Mouse (Mus musculus) forebrain, embryonic 15.5 days (tissue): ENCODE results near the gene Mrpl34. TPM values are rescaled to one million over a fixed set of nuclear protein-coding genes. Genes with fewer than 3 reads are reported as not detected.
"Not testable (repeated sequence)": the region's sequence is repeated elsewhere in the genome, so short reads cannot be mapped to it uniquely, and the experiment has no call there.

Experiments used
- ATAC-seq: fragments of 200-750 bp; cut with Nextera tagmentation; replicated peaks from 2 replicates; pipeline ENCODE4 v1.8.0; 2017; ENCODE audit warnings: mild to moderate bottlenecking, moderate TSS enrichment, moderate library complexity
- H3K27ac ChIP-seq: fragments of 300-500 bp; sonication (generic); replicated peaks from 2 replicates; pipeline ENCODE4 v1.5.1; 2015; ENCODE audit warnings: mild to moderate bottlenecking, inconsistent platforms
- H3K27me3 ChIP-seq: fragments of 300-500 bp; sonication (generic); 2 replicates; pipeline ENCODE4 v1.6.1; 2015; ENCODE audit warnings: inconsistent platforms
- H3K36me3 ChIP-seq: fragments of 300-500 bp; sonication (generic); 2 replicates; pipeline ENCODE4 v1.6.1; 2015; ENCODE audit warnings: mild to moderate bottlenecking, inconsistent platforms
- H3K4me1 ChIP-seq: fragments of 300-500 bp; sonication (generic); 2 replicates; pipeline ENCODE4 v1.6.1; 2015; ENCODE audit warnings: inconsistent platforms
- H3K4me2 ChIP-seq: fragments of 300-500 bp; sonication (generic); replicated peaks from 2 replicates; pipeline ENCODE4 v1.6.1; 2015; ENCODE audit warnings: mild to moderate bottlenecking, inconsistent platforms
- H3K4me3 ChIP-seq: fragments of 300-500 bp; sonication (generic); 2 replicates; pipeline ENCODE4 v1.5.1; 2015; ENCODE audit warnings: mild to moderate bottlenecking, inconsistent platforms
- H3K9ac ChIP-seq: fragments of 300-500 bp; sonication (generic); replicated peaks from 2 replicates; pipeline ENCODE4 v1.6.1; 2015; ENCODE audit warnings: mild to moderate bottlenecking, inconsistent platforms
- H3K9me3 ChIP-seq: fragments of 300-500 bp; sonication (generic); 2 replicates; pipeline ENCODE4 v1.6.1; 2016; ENCODE audit warnings: inconsistent platforms
- WGBS: fragments of 180-500 bp; shearing (Covaris S2); methylation state at CpG from one replicate; pipeline ENCODE4 v1.1.7; 2015; ENCODE audit warnings: mixed read lengths; 5-methylcytosine and 5-hydroxymethylcytosine counted together
- polyA plus RNA-seq: library from polyadenylated mRNA; unstranded; fragments of >200 nt; fragmentation: Nextera tagmentation; extraction: Ambion mirVana; gene quantifications from 2 replicates; pipeline ENCODE4 v1.2.1, GENCODE M21; 2015

Gene Mrpl34
- 189 and 199 TPM in 2 replicates for polyA plus RNA-seq

DNA sequence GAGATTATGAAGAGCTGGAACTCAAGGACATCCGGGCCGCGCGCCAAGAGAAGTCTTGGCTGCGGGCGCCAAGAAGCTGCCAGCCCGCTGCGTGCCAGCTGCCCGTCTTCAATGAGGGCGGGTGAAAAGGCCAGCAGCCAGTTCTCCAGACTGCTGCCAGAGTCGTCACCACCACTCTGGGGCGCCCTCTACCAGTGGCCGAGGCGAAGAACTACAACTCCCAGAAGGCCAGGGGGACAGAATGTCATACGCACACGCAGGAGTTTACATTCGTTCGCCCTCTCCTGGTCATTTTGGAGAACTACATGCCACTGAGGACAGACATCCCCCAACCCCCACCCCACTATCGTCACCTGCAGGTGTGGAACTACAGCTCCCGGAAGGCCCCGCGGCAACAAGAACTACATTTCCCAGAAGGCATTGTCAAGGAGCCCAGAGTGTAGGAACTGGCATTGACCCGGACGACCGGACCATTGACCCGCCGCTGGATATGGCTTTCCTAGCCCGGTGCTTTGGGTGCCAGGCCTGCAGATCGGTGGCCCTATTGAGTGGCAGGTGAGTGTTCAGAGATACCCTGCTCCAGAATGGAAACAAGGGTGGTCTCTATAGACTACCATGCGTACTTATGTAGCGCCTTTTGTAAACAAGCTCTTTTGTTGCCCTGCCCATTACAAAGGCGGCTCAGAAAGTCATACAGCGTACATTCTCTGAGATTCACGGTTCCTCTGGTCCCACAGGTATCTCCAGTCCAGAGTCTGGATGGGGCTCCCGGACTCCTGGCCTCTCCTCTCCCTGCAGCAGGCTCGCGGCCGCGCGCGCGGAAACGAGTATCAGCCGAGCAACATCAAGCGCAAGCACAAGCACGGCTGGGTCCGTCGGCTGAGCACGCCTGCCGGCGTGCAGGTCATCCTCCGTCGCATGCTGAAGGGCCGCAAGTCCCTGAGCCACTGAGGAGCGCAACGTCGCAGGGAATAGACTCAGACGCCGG lies at the start of gene Mrpl34:
TSS of gene Mrpl34 (plus strand) at position 447 of the 988 bp plus-strand sequence.
- Histone ChIP-seq H3K36me3 (peaks cover 10% of the 10 kb centered on the region; the same call in 1 of the 2 replicates), H3K4me3 (peak within 1 kb of the TSS; percentile 80), H3K4me2 (peak within 1 kb of the TSS; percentile 80), H3K27me3 (no peaks in the 10 kb centered on the region), H3K4me1 (peaks cover 55% of the 10 kb centered on the region), H3K9ac (peak within 1 kb of the TSS; percentile 86), H3K9me3 (no peaks in the 10 kb centered on the region), H3K27ac (peak within 1 kb of the TSS; percentile 79)
- peak; percentile 64 for ATAC-seq
- under 1% methylated on average over 59 of the region's 59 CpGs for WGBS

DNA sequence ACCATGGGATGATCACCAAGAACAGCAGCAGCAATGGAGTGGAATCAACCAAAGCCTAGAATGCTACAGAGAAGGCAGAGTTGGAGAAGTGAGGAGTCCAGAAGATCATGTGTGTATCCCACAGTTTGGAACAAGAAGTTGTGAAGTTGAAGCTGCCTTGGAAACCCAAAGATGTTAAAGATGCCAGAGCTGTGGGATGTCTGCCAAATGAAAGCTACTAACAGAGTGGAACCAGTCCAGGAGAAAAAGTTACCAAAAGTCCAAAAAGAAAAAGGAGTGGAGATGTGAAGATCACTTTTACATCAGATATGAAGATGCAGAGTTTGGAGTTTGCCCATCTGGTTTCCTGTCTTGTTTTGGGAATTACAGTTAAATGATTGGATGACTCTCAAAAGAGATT lies 42.6 kb upstream of the Mrpl34 start:
- no peak for ATAC-seq
- H3K4me1 ChIP-seq, result no peaks in the 10 kb centered on the region
- H3K27me3 ChIP-seq, result no peaks in the 10 kb centered on the region

DNA sequence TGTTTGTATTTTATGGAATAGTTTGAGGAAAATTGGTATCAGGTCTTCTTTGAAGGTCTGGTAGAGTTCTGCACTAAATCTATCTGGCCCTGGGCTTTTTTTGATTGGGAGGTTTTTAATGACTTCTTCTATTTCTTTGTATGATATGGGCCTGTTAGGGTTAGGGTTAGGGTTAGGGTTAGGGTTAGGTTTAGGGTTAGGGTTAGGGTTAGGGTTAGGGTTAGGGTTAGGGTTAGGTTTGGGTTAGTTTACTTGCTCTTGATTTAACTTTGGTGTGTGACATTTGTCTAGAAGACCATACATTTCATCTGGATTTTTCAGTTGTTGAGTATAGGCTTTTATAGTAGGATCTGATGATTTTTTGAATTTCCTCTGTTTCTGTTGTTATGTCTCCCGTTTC lies 31.8 kb upstream of the Mrpl34 start:
- H3K4me2 ChIP-seq, H3K9ac ChIP-seq, H3K36me3 ChIP-seq, H3K4me1 ChIP-seq, H3K4me3 ChIP-seq, H3K27me3 ChIP-seq, H3K9me3 ChIP-seq, H3K27ac ChIP-seq, ATAC-seq: not testable (repeated sequence)
- WGBS, result 81% methylated on average over 1 of the region's 1 CpGs

More for the DNA sequence above, 42.6 kb upstream of the Mrpl34 start:
- H3K36me3 ChIP-seq, result no peaks in the 10 kb centered on the region
- no peak overlapping the region for H3K27ac ChIP-seq
- H3K4me2 ChIP-seq, result no peak overlapping the region
- no peaks in the 10 kb centered on the region for H3K9me3 ChIP-seq
- no peak overlapping the region for H3K9ac ChIP-seq
- H3K4me3 ChIP-seq, result no peak overlapping the region

- Histone ChIP-seq H3K4me2 (no peak overlapping the region), H3K9me3 (no peaks in the 10 kb centered on the region), H3K9ac (no peak overlapping the region), H3K27me3 (peaks cover 3% of the 10 kb centered on the region; the same call in 1 of the 2 replicates), H3K4me3 (no peak overlapping the region), H3K27ac (no peak overlapping the region), H3K36me3 (no peaks in the 10 kb centered on the region), H3K4me1 (no peaks in the 10 kb centered on the region)
- WGBS, result 57% methylated on average over 3 of the region's 3 CpGs
- no peak for ATAC-seq
Observed at GRCm38 (mm10) chr8:71437041-71437440, 27.7 kb upstream of the Mrpl34 start.

GRCm38 (mm10) chr8:71441404-71441803 lies 23.4 kb upstream of the Mrpl34 start:
- no peak overlapping the region for H3K4me3 ChIP-seq
- no peaks in the 10 kb centered on the region for H3K36me3 ChIP-seq
- WGBS, result under 1% methylated on average over 7 of the region's 7 CpGs
- no peak overlapping the region for H3K27ac ChIP-seq
- no peak for ATAC-seq
- H3K9ac ChIP-seq, result no peak overlapping the region
- H3K4me1 ChIP-seq, result no peaks in the 10 kb centered on the region
- no peak overlapping the region for H3K4me2 ChIP-seq
- H3K27me3 ChIP-seq, result peaks cover 7% of the 10 kb centered on the region; the same call in 1 of the 2 replicates
- H3K9me3 ChIP-seq, result no peaks in the 10 kb centered on the region

GRCm38 (mm10) chr8:71445096-71445495 lies 19.7 kb upstream of the Mrpl34 start:
- H3K4me2 ChIP-seq, result no peak overlapping the region
- H3K4me1 ChIP-seq, result no peaks in the 10 kb centered on the region
- no peaks in the 10 kb centered on the region for H3K36me3 ChIP-seq
- H3K9ac ChIP-seq, result no peak overlapping the region
- no peaks in the 10 kb centered on the region for H3K9me3 ChIP-seq
- no peak overlapping the region for H3K4me3 ChIP-seq
- no peak for ATAC-seq
- peaks cover 7% of the 10 kb centered on the region; the same call in 1 of the 2 replicates for H3K27me3 ChIP-seq
- H3K27ac ChIP-seq, result no peak overlapping the region
- WGBS, result 83% methylated on average over 7 of the region's 7 CpGs

DNA sequence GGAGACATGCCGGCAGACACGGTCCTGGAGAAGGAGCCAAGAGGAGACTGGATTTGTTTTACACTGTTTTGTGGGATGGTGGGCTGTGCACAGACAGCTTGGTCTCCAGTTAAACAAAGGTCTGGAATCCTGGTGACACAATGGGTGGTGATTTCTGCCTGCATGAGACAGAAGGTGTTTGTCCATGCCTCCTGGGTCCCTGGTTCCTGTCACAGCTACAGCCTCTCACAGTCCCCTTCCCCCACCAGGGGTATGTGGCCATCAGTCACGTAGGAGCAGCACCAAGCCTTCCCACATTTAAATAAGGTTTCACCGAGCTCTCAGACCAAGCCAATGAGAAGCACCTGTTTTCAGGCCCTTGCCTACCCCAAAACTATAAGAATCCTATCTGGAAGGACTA lies 13.4 kb upstream of the Mrpl34 start:
- Histone ChIP-seq H3K4me2 (no peak overlapping the region), H3K27ac (no peak overlapping the region), H3K27me3 (no peaks in the 10 kb centered on the region), H3K9ac (no peak overlapping the region), H3K4me1 (no peaks in the 10 kb centered on the region), H3K4me3 (no peak overlapping the region), H3K9me3 (no peaks in the 10 kb centered on the region), H3K36me3 (no peaks in the 10 kb centered on the region)
- WGBS, result 64% methylated on average over 4 of the region's 4 CpGs
- no peak for ATAC-seq

DNA sequence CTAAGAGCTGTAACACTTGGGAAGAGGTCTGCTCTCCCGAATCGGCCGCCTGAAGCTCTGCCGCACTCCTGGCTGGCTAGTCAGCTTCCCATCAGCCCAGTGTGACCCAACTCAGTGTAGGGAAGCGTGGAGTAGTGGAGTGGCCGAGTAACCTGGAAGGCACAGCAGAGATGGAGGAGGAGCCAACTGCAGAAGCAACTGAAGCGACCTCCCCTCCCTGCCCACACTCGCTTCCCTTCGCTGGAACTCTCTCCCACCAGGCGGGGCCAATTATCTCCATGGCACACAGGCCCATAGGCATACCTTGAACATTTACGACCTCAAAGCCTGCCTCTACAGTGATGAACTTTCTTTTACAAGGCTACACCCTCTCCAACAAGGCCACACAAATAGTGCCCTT lies 13.0 kb upstream of the Mrpl34 start:
- no peaks in the 10 kb centered on the region for H3K9me3 ChIP-seq
- no peaks in the 10 kb centered on the region for H3K4me1 ChIP-seq
- no peak overlapping the region for H3K9ac ChIP-seq
- no peak overlapping the region for H3K27ac ChIP-seq
- ATAC-seq, result no peak
- H3K36me3 ChIP-seq, result 0 out of 2 replicates have a peak, but pooled peaks cover 1% of the 10 kb centered on the region
- no peak overlapping the region for H3K4me3 ChIP-seq
- H3K4me2 ChIP-seq, result no peak overlapping the region
- no peaks in the 10 kb centered on the region for H3K27me3 ChIP-seq
- 53% methylated on average over 11 of the region's 11 CpGs for WGBS

DNA sequence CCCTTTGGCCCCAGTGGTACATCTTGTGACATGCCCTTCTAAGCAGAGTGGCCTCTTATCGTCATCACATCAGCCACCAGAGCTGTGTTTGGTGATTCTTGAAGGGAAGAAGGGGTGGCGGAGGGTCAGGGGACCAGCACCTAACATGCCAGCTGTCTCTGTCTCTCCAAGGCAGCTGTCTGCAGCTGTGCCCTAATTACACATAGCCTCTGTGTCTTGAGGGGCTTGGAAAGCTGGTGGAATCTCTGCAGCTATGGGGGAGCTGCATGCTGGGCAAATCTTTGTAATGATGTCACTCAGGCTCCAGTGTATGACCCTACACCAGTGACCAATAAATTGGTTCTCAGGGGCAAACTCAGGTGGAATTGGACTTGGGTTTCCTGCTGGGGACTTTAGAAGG lies 12.1 kb upstream of the Mrpl34 start:
- 0 out of 2 replicates have a peak, but pooled peaks cover 2% of the 10 kb centered on the region for H3K36me3 ChIP-seq
- no peaks in the 10 kb centered on the region for H3K9me3 ChIP-seq
- H3K27ac ChIP-seq, result no peak overlapping the region
- H3K27me3 ChIP-seq, result no peaks in the 10 kb centered on the region
- no peak for ATAC-seq
- H3K9ac ChIP-seq, result no peak overlapping the region
- no peak overlapping the region for H3K4me2 ChIP-seq
- 84% methylated on average over 2 of the region's 2 CpGs for WGBS
- no peaks in the 10 kb centered on the region for H3K4me1 ChIP-seq
- H3K4me3 ChIP-seq, result no peak overlapping the region

GRCm38 (mm10) chr8:71454668-71455067 lies 10.1 kb upstream of the Mrpl34 start:
- Histone ChIP-seq H3K36me3 (peaks cover 20% of the 10 kb centered on the region), H3K4me1 (peaks cover 2% of the 10 kb centered on the region; the same call in 1 of the 2 replicates), H3K9me3 (no peaks in the 10 kb centered on the region), H3K27me3 (no peaks in the 10 kb centered on the region), H3K27ac (no peak overlapping the region), H3K4me2 (no peak overlapping the region), H3K4me3 (no peak overlapping the region), H3K9ac (no peak overlapping the region)
- WGBS, result 91% methylated on average over 8 of the region's 8 CpGs
- ATAC-seq, result no peak

DNA sequence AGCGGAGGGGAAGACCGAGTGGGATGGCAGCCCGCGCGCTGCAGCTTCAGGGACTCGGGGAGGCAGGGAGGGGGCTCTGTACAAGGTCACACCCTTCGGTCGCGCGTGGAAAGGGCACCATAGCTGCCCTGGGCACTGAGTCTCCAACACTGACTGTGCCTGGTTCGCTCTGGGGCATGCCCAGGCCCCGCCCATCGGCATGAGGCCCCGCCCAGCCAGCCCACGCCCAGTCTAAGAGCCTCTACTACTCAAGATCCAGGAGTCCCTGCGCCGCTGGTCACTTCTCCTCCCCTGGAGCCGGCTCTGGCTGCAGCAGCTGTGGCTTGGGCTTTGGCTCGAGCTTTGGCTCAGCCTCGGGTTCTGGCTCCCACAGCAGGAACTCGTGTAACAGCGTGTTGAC lies 7.9 kb upstream of the Mrpl34 start:
- no peaks in the 10 kb centered on the region for H3K9me3 ChIP-seq
- H3K9ac ChIP-seq, result no peak overlapping the region
- H3K4me3 ChIP-seq, result no peak overlapping the region
- ATAC-seq, result no peak
- 51% methylated on average over 22 of the region's 22 CpGs for WGBS
- H3K36me3 ChIP-seq, result peaks cover 30% of the 10 kb centered on the region
- peaks cover 21% of the 10 kb centered on the region for H3K4me1 ChIP-seq
- H3K4me2 ChIP-seq, result no peak overlapping the region
- H3K27me3 ChIP-seq, result no peaks in the 10 kb centered on the region
- H3K27ac ChIP-seq, result no peak overlapping the region

- Histone ChIP-seq H3K4me2 (no peak overlapping the region), H3K36me3 (peaks cover 30% of the 10 kb centered on the region), H3K9me3 (no peaks in the 10 kb centered on the region), H3K27ac (no peak overlapping the region), H3K4me3 (no peak overlapping the region), H3K4me1 (peaks cover 30% of the 10 kb centered on the region), H3K27me3 (no peaks in the 10 kb centered on the region), H3K9ac (no peak overlapping the region)
- ATAC-seq, result no peak
- WGBS, result 88% methylated on average over 20 of the region's 20 CpGs
Observed at GRCm38 (mm10) chr8:71457659-71458270, 7.0 kb upstream of the Mrpl34 start.
